Mouse (Mus musculus) myocyte (in vitro differentiated cells): ENCODE data around the gene Gm36176.
"Not testable (repeated sequence)": the region's sequence is repeated elsewhere in the genome, so short reads cannot be mapped to it uniquely, and the experiment has no call there.

ENCODE experiments used
- CEBPB ChIP-seq: IDR thresholded peaks from 2 replicates; pipeline ENCODE4 v1.6.1; 2011; ENCODE audit warnings: mild to moderate bottlenecking, moderate library complexity; ENCODE audit not compliant: poor library complexity, insufficient read depth, severe bottlenecking
- E2F4 ChIP-seq: IDR thresholded peaks from one replicate; pipeline ENCODE4 v1.6.1; 2011; ENCODE audit warnings: mild to moderate bottlenecking, control low read depth, moderate library complexity; ENCODE audit not compliant: insufficient read depth
- MAX ChIP-seq: IDR thresholded peaks from one replicate; pipeline ENCODE4 v1.6.1; 2011; ENCODE audit warnings: low read depth, mild to moderate bottlenecking, control low read depth
- MYOG ChIP-seq, 3 experiments: IDR thresholded peaks; one replicate each; pipeline ENCODE4 v1.6.1; 2011; ENCODE audit warnings: control low read depth in 2 of 3, low read depth in 2 of 3, mild to moderate bottlenecking in 2 of 3; ENCODE audit not compliant: insufficient read length in 2 of 3, control insufficient read depth in 1 of 3, insufficient read depth in 1 of 3
- POLR2A ChIP-seq: IDR thresholded peaks from one replicate; pipeline ENCODE4 v1.6.1; 2011; ENCODE audit warnings: low read depth, mild to moderate bottlenecking, control low read depth, moderate library complexity; ENCODE audit not compliant: insufficient read length
- REST ChIP-seq: IDR thresholded peaks from one replicate; pipeline ENCODE4 v1.6.1; 2011; ENCODE audit warnings: mild to moderate bottlenecking, control low read depth, moderate library complexity; ENCODE audit not compliant: insufficient read depth, insufficient read length
- USF1 ChIP-seq: IDR thresholded peaks from one replicate; pipeline ENCODE4 v1.6.1; 2011; ENCODE audit warnings: low read depth, mild to moderate bottlenecking, control low read depth, moderate library complexity

DNA sequence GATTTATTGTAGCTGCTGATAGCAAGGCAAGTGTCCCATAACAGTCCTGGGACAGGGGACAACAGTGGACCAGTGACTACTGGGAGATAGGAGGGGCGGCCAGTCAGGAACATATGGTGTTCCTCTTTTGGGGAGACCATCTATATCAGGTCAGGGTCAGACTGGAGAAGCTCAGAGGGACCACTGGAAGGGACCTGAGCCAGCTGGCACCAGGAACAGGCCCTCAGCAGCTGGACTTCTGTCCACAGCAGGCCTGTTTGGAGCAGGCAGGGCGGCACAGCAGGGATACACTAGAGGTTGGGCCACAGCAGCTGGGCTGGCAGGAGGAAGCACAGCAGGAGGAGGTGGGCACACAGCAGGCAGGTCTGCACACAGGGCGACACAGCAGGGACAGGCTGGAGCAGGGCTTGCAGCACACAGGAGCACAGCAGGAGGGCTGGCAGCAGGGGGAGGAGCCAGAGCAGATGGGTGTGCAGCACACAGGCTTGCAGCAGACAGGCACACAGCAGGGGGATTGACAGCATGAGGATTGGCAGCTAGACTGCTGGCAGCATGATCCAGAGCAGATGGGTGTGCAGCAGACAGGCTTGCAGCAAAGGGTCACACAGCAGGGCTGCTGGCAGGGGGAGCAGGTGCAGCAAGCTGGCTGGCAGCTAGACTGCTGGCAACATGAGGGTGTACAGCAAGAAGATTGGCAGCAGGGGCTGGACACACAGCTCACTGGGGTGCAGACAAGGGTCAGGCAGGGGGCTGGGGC is 48.3 kb upstream of the Gm36176 start:
- TF ChIP-seq USF1; CEBPB; POLR2A; MYOG (IDR thresholded peaks at IDR 0.05; ENCODE audit: control insufficient read depth in 1 of 3, insufficient read depth in 1 of 3, insufficient read length in 2 of 3, low read depth in 2 of 3); MAX; E2F4; REST: not testable (repeated sequence)
